Mouse (Mus musculus) hindbrain, embryonic 10.5 days (tissue): ENCODE results near the gene Armc3. TPM values are rescaled to one million over a fixed set of nuclear protein-coding genes. Genes with fewer than 3 reads are reported as not detected.

ENCODE experiments used
- DNase-seq: peaks from one replicate; pipeline ENCODE4 v3.0.0-alpha.2; 2017; ENCODE audit warnings: low spot score
- H3K27ac ChIP-seq: fragments of 300-500 bp; sonication (generic); 2 replicates; pipeline ENCODE4 v1.5.1; 2016; ENCODE audit warnings: mild to moderate bottlenecking, moderate library complexity
- H3K27me3 ChIP-seq: fragments of 300-500 bp; sonication (generic); 2 replicates; pipeline ENCODE4 v1.6.1; 2016; ENCODE audit warnings: mild to moderate bottlenecking; ENCODE audit not compliant: poor library complexity, insufficient read depth, severe bottlenecking
- H3K36me3 ChIP-seq: fragments of 300-500 bp; sonication (generic); 2 replicates; pipeline ENCODE4 v1.6.1; 2016; ENCODE audit warnings: mild to moderate bottlenecking, moderate library complexity
- H3K4me1 ChIP-seq: fragments of 300-500 bp; sonication (generic); replicated peaks from 2 replicates; pipeline ENCODE4 v1.6.1; 2016; ENCODE audit warnings: mild to moderate bottlenecking
- H3K4me3 ChIP-seq: fragments of 300-500 bp; sonication (generic); 2 replicates; pipeline ENCODE4 v1.5.1; 2016; ENCODE audit warnings: mild to moderate bottlenecking, moderate library complexity
- H3K9me3 ChIP-seq: fragments of 300-500 bp; sonication (generic); 2 replicates; pipeline ENCODE4 v1.6.1; 2016; ENCODE audit warnings: mild to moderate bottlenecking, moderate library complexity
- WGBS: fragments of 180-500 bp; shearing (Covaris S2); methylation state at CpG from one replicate; pipeline ENCODE4 v1.1.7; 2016; 5-methylcytosine and 5-hydroxymethylcytosine counted together
- polyA plus RNA-seq: library from polyadenylated mRNA; unstranded; fragments of >200 nt; fragmentation: Nextera tagmentation; extraction: Ambion mirVana; gene quantifications from 2 replicates; pipeline ENCODE4 v1.2.1, GENCODE M21; 2016

Armc3 gene
- polyA plus RNA-seq, result 0.73 and 1.9 TPM in 2 replicates

- peaks cover 12% of the 10 kb centered on the region for H3K4me1 ChIP-seq
- no peaks in the 10 kb centered on the region for H3K27me3 ChIP-seq
- 15% methylated on average over 24 of the region's 24 CpGs for WGBS
- no peaks in the 10 kb centered on the region for H3K36me3 ChIP-seq
- H3K4me3 ChIP-seq, result peak within 1 kb of the TSS; percentile 56
- DNase-seq, result peak; percentile 92
- peak within 1 kb of the TSS; percentile 90 for H3K27ac ChIP-seq
- no peaks in the 10 kb centered on the region for H3K9me3 ChIP-seq
Observed at GRCm38 (mm10) chr2:19198452-19199365, at the start of gene Armc3. TSS of gene Armc3 (plus strand) at chr2:19199302.

GRCm38 (mm10) chr2:19152687-19153086 lies 46.4 kb upstream of the Armc3 start:
- 84% methylated on average over 1 of the region's 1 CpGs for WGBS
- no peaks in the 10 kb centered on the region for H3K27me3 ChIP-seq
- H3K9me3 ChIP-seq, result no peaks in the 10 kb centered on the region
- no peaks in the 10 kb centered on the region for H3K4me1 ChIP-seq
- DNase-seq, result no peak
- H3K36me3 ChIP-seq, result no peaks in the 10 kb centered on the region
- H3K4me3 ChIP-seq, result no peak overlapping the region
- H3K27ac ChIP-seq, result no peak overlapping the region

- H3K4me3 ChIP-seq, result no peak overlapping the region
- no peaks in the 10 kb centered on the region for H3K9me3 ChIP-seq
- WGBS, result 71% methylated on average over 4 of the region's 4 CpGs
- H3K36me3 ChIP-seq, result no peaks in the 10 kb centered on the region
- DNase-seq, result no peak
- peaks cover 9% of the 10 kb centered on the region for H3K4me1 ChIP-seq
- H3K27ac ChIP-seq, result no peak overlapping the region
- H3K27me3 ChIP-seq, result no peaks in the 10 kb centered on the region
Observed at GRCm38 (mm10) chr2:19156176-19156575, 42.9 kb upstream of the Armc3 start.

GRCm38 (mm10) chr2:19159539-19159938 lies 39.6 kb upstream of the Armc3 start:
- Histone ChIP-seq H3K27ac (no peak overlapping the region), H3K27me3 (no peaks in the 10 kb centered on the region), H3K4me1 (peaks cover 9% of the 10 kb centered on the region), H3K9me3 (no peaks in the 10 kb centered on the region), H3K36me3 (no peaks in the 10 kb centered on the region), H3K4me3 (no peak overlapping the region)
- no peak for DNase-seq
- 67% methylated on average over 5 of the region's 5 CpGs for WGBS

GRCm38 (mm10) chr2:19160368-19161114 lies 38.6 kb upstream of the Armc3 start:
- H3K9me3 ChIP-seq, result no peaks in the 10 kb centered on the region
- 18% methylated on average over 8 of the region's 8 CpGs for WGBS
- no peak overlapping the region for H3K4me3 ChIP-seq
- H3K36me3 ChIP-seq, result no peaks in the 10 kb centered on the region
- H3K4me1 ChIP-seq, result peaks cover 9% of the 10 kb centered on the region
- no peak overlapping the region for H3K27ac ChIP-seq
- no peak for DNase-seq
- no peaks in the 10 kb centered on the region for H3K27me3 ChIP-seq

- H3K4me1 ChIP-seq, result peaks cover 9% of the 10 kb centered on the region
- no peaks in the 10 kb centered on the region for H3K9me3 ChIP-seq
- no peaks in the 10 kb centered on the region for H3K36me3 ChIP-seq
- no peak overlapping the region for H3K4me3 ChIP-seq
- no peaks in the 10 kb centered on the region for H3K27me3 ChIP-seq
- 93% methylated on average over 1 of the region's 1 CpGs for WGBS
- no peak overlapping the region for H3K27ac ChIP-seq
- no peak for DNase-seq
Observed at GRCm38 (mm10) chr2:19164234-19164633, 34.9 kb upstream of the Armc3 start.

- no peaks in the 10 kb centered on the region for H3K9me3 ChIP-seq
- no peaks in the 10 kb centered on the region for H3K27me3 ChIP-seq
- 34% methylated on average over 1 of the region's 1 CpGs for WGBS
- H3K36me3 ChIP-seq, result no peaks in the 10 kb centered on the region
- H3K4me1 ChIP-seq, result no peaks in the 10 kb centered on the region
- no peak overlapping the region for H3K27ac ChIP-seq
- no peak for DNase-seq
- no peak overlapping the region for H3K4me3 ChIP-seq
Observed at GRCm38 (mm10) chr2:19176827-19177236, 22.3 kb upstream of the Armc3 start.

- peaks cover 12% of the 10 kb centered on the region for H3K4me1 ChIP-seq
- no peaks in the 10 kb centered on the region for H3K36me3 ChIP-seq
- H3K9me3 ChIP-seq, result no peaks in the 10 kb centered on the region
- WGBS, result 25% methylated on average over 13 of the region's 13 CpGs
- DNase-seq, result no peak
- H3K27ac ChIP-seq, result peak overlapping the region; percentile 90
- H3K4me3 ChIP-seq, result peak overlapping the region; percentile 56
- H3K27me3 ChIP-seq, result no peaks in the 10 kb centered on the region
Observed at GRCm38 (mm10) chr2:19199366-19199853, 308 bp downstream of the Armc3 start.

GRCm38 (mm10) chr2:19200112-19200511 lies 1.0 kb downstream of the Armc3 start:
- WGBS, result 92% methylated on average over 1 of the region's 1 CpGs
- Histone ChIP-seq H3K4me1 (peaks cover 12% of the 10 kb centered on the region), H3K4me3 (no peak overlapping the region), H3K36me3 (no peaks in the 10 kb centered on the region), H3K27me3 (no peaks in the 10 kb centered on the region), H3K9me3 (no peaks in the 10 kb centered on the region), H3K27ac (no peak overlapping the region)
- DNase-seq, result no peak

- no peak overlapping the region for H3K4me3 ChIP-seq
- WGBS, result 93% methylated on average over 2 of the region's 2 CpGs
- no peak overlapping the region for H3K27ac ChIP-seq
- no peaks in the 10 kb centered on the region for H3K27me3 ChIP-seq
- DNase-seq, result no peak
- peaks cover 12% of the 10 kb centered on the region for H3K4me1 ChIP-seq
- no peaks in the 10 kb centered on the region for H3K36me3 ChIP-seq
- no peaks in the 10 kb centered on the region for H3K9me3 ChIP-seq
Observed at GRCm38 (mm10) chr2:19201682-19202081, 2.6 kb downstream of the Armc3 start.

- no peaks in the 10 kb centered on the region for H3K36me3 ChIP-seq
- 83% methylated on average over 5 of the region's 5 CpGs for WGBS
- no peaks in the 10 kb centered on the region for H3K4me1 ChIP-seq
Observed at GRCm38 (mm10) chr2:19234305-19234704, 35.2 kb downstream of the Armc3 start.

GRCm38 (mm10) chr2:19235193-19235592 lies 36.1 kb downstream of the Armc3 start:
- Histone ChIP-seq H3K4me3 (no peak overlapping the region), H3K27ac (no peak overlapping the region), H3K9me3 (peaks cover 4% of the 10 kb centered on the region; the same call in 1 of the 2 replicates), H3K4me1 (no peaks in the 10 kb centered on the region), H3K36me3 (no peaks in the 10 kb centered on the region), H3K27me3 (no peaks in the 10 kb centered on the region)
- 94% methylated on average over 2 of the region's 2 CpGs for WGBS
- no peak for DNase-seq

More at GRCm38 (mm10) chr2:19234305-19234704, 35.2 kb downstream of the Armc3 start:
- Histone ChIP-seq H3K4me3 (no peak overlapping the region), H3K9me3 (peaks cover 4% of the 10 kb centered on the region; the same call in 1 of the 2 replicates), H3K27ac (no peak overlapping the region), H3K27me3 (no peaks in the 10 kb centered on the region)
- DNase-seq, result no peak

- Histone ChIP-seq H3K36me3 (no peaks in the 10 kb centered on the region), H3K9me3 (peaks cover 4% of the 10 kb centered on the region; the same call in 1 of the 2 replicates), H3K4me3 (no peak overlapping the region), H3K27ac (no peak overlapping the region), H3K4me1 (no peaks in the 10 kb centered on the region), H3K27me3 (no peaks in the 10 kb centered on the region)
- DNase-seq, result no peak
- WGBS, result 78% methylated on average over 4 of the region's 4 CpGs
Observed at GRCm38 (mm10) chr2:19235614-19236013, 36.5 kb downstream of the Armc3 start.
